Mouse (Mus musculus): ENCODE measurements around the gene Kif1a.

DNA sequence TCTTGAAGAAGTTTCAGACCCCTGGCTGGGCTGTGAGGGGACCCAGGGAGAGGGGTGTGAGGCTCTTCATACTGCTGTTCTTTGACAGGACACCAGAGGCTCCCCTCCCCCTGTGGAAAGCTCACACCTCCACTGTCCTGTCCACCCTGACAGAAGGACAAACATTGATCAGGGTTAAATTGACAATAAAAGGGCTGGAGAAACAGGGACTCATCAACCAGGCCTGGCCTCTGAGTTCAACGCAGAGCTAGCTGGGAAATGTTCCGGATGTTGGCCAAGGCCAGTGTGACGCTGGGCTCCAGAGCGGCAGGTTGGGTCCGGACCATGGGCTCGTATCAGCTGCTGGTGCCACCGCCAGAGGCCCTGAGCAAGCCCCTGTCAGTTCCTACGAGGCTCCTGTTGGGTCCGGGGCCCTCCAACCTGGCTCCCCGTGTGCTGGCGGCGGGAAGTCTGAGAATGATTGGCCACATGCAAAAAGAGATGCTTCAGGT is 33.3 kb upstream of the Kif1a start, which contains the start of gene Agxt:
- TF ChIP-seq CTCF (IDR thresholded peaks at IDR 0.05; ENCODE audit: low read depth, low read length), result no peak
- TF ChIP-seq POLR2A (IDR thresholded peaks at IDR 0.05; ENCODE audit: borderline replicate concordance, low read depth, low read length), result no peak
